Mouse (Mus musculus) heart, postnatal 4 days (tissue): Measurements from ENCODE around the gene Top2a. TPM values are rescaled to one million over a fixed set of nuclear protein-coding genes. Genes with fewer than 3 reads are reported as not detected.

Source experiments
- DNase-seq: peaks from one replicate; pipeline ENCODE4 v3.0.0; 2021
- total RNA-seq, 2 experiments: library from RNA; stranded (reverse); gene quantifications; 2 replicates each; pipeline ENCODE4 v1.2.3; 2021

Top2a gene
- total RNA-seq, 2 experiments from 2014 or later: 174 to 191 TPM

DNA sequence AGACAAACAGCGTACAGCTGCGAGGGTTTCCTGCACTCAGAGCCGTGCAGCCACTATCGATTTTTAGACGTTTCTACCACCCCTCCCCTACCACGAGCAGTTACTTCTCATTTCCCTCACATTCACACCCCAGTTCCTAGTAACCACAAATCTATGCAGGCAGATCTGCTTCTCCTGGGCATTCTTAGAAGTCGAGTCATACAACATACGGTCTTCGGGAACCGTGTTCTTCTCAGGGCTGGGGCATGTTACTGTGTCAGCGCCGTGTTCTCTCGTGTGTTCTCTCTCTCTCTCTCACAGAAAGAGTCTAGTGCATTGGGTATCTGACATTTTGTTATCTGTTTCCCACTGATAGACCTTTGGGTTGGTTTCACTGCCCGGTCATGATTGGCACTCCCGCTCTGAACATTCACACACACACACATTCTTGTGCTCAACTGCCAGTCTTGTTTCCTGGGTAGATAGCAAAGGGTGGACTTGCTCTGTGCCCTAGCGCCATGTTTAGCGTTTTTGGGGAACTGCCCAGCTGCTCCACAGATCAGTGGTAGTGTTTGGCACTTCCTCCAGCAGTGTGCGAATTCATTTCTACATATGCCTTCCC lies 75.9 kb downstream of the Top2a start:
- no peak for DNase-seq

DNA sequence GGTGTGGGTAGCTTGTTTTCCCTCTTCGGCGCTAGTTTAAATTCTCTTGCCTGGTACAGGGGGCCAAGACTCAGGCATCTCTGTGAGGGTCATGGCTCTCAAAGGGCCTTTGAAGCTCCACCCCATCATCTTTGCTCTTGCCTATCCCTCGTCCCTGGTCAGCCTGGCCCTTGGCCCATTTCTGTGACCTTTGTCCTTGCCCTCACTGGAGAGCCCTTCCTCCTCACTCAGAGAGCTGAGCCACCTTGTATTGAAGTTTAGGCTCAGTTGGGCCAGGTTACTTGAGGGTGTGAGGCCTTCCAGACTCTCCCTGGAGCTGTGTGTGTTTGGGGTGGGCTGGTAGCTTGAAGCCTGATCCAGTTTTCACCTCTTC lies 78.4 kb downstream of the Top2a start:
- peak; percentile 44 for DNase-seq

DNA sequence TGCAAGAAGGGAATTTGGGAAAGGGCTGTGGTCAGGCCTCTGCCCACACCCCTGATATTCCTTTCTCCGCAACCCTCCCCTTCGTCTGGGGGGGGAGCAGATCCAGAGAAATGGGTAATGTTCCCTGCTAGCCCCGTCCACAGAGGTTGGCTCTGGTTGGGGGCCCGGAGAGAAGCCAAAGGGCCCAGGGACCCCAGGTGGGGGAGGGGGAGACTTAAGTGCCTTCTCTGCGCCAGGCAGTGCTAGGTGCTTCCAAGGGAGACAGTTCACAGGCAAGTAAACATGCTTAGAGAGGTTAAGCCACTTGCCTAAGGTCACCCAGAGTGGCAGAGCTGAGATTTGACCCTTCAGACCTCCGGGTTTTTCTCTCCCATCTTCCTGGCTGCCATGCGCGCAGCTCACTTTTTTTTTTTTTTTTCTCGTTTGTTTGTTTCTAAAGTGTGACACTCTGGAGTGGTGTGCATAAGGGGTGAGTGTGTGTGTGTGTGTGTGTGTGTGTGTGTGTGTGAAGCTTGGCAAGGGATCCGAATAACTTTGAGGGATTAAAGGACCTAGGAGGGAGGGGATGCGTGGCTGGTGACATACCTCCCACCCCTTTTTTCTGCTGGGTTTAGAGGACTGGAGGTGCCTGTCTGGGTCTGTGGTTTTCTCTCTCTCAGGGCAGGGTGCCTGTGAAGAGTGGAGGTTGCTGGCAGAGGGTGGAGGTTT lies 78.9 kb downstream of the Top2a start:
- DNase-seq: peak; percentile 15

DNA sequence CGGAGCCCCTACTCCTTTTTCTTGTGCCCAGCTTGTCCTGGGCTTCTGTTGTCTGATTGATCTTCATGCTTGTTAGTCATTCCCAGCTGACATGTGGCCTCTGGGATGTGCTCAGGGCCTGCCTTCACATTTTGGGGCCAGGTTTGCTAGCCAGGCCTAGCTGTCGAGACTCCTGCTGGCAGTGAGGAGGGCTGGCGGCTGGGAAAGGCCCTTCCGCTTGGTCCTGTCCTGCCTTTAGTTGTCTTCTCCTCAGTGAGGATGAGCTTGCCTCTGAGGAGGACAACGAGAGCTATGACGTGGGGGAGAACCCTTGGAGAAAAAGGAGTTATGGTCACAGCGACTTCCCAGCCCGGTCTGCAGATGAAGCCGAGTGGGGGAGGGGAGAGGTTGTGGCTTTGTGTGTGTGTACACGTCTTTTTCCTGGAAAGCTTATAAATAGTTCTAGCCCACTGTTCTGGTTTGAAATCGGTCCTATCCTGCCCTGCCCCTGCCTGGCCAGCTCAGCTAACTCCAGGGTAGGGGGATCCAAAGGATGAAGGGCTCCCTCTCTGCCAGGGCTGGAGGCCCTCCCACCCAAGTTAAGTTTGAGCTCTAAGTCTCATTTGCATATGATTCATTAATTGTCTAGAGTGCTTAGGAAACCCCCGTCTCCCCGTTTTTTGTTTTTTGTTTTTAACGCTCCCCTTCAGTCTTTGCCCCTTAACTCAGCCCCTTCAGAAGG lies 80.1 kb downstream of the Top2a start:
- DNase-seq: peak; percentile 70

Other genes with a start within 250 kb of the Top2a start
- 10 to 100 TPM; 26.3 to 27.6 TPM for gene Nr1d1, start 248.9 kb downstream of the Top2a start, total RNA-seq
- gene Msl1, start 228.7 kb downstream of the Top2a start, total RNA-seq: 10 to 100 TPM; 67.8 to 71.5 TPM
- gene Casc3, start 219.3 kb downstream of the Top2a start, total RNA-seq: 10 to 100 TPM; 26.9 to 28.4 TPM
- 1 to 10 TPM; 1.3 TPM for gene Rapgefl1, start 187.4 kb downstream of the Top2a start, total RNA-seq
- 10 to 100 TPM; 12.6 to 14.1 TPM for gene Wipf2, start 160.6 kb downstream of the Top2a start, total RNA-seq
- gene Cdc6, start 116.4 kb downstream of the Top2a start, total RNA-seq: 10 to 100 TPM in 1 of 2 experiments, 1 to 10 TPM in 1; 9.8 to 10.2 TPM
- 10 to 100 TPM; 34.6 to 38.1 TPM for gene Rara, start 96.4 kb downstream of the Top2a start, total RNA-seq
- 1 to 10 TPM; 2.0 to 2.5 TPM for gene Gjd3, start 41.2 kb downstream of the Top2a start, total RNA-seq
- gene Igfbp4, start 17.1 kb upstream of the Top2a start, total RNA-seq: 100 to 1,000 TPM; 204 to 217 TPM
- gene Tns4, start 65.1 kb upstream of the Top2a start, total RNA-seq: under 1 TPM in 1 of 2 experiments, not detected in 1; 0.14 TPM
- gene Ccr7, start 130.9 kb upstream of the Top2a start, total RNA-seq: under 1 TPM; 0.56 to 0.67 TPM
- 10 to 100 TPM; 92.8 to 99.8 TPM for gene Smarce1, start 206.8 kb upstream of the Top2a start, total RNA-seq
- gene Krt222, start 219.9 kb upstream of the Top2a start, total RNA-seq: 1 to 10 TPM; 7.5 to 8.2 TPM